Mouse (Mus musculus): ENCODE measurements around the gene Tnfrsf1a. TPM values are rescaled to one million over a fixed set of nuclear protein-coding genes. Genes with fewer than 3 reads are reported as not detected.

The Tnfrsf1a gene
- 94.3 TPM for polyA plus RNA-seq (2014; fragmentation: Illumina TruSeq; extraction: RNeasy Lipid Tissue Mini Kit (QIAGEN cat#74804); ENCODE audit: insufficient read depth, low read depth, low replicate concordance)

DNA sequence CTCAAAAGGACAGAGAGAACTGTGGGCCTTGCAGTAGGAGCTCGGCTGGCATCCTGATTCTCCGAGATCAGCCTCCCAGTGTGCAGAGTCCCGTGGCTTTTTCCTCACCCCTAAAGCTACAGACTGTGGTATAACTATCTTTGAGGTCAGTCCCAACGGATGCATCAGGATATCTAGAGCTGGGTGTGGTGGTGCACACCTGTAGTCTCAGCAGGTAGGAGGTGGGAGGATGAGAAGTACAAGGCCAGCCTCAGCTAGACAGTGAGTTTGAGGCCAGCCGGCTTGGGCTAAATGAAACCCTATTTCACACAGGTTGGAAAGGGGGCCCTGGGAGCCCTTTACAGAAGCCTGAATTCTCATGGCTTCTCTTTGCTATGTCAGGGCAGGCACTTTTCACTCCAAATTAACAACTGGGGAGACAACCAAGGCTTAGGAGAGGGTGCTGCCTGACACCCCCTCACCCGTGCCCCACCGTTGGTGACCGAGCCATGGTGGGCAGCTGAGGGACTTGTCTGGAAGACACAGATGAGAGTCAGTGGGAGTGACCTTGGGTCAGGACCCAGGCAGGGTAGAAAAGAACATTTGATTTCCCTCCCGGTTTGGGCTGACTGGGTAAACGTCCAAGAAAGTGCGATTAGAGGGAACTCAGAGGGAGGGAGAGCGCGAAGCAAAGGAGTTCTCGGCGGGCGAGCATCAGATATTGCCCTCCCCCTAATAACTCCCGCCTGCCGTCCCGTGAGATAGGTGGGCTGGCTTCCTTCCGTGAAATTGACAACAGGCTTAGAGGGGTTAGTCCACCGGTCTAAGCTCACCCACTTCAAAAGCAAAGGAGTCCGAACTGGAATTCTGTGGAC lies at the start of gene Tnfrsf1a:
Gene Tnfrsf1a (plus strand): TSS at position 642 of the 854 bp plus-strand sequence.

GRCm38 (mm10) chr6:125313546-125314230 lies 35.5 kb upstream of the Tnfrsf1a start, which contains the start of gene Ltbr:
Gene Ltbr, minus strand, starts transcription at chr6:125313885.

GRCm38 (mm10) chr6:125320323-125320722 lies 28.8 kb upstream of the Tnfrsf1a start, which contains the start of gene Scnn1a:
Gene Scnn1a, plus strand, starts transcription at chr6:125320659.

GRCm38 (mm10) chr6:125380372-125381360 lies 31.5 kb downstream of the Tnfrsf1a start, which contains the start of gene Plekhg6:
Gene Plekhg6, minus strand, starts transcription at chr6:125380793.

Other genes starting within 250 kb of the Tnfrsf1a start
- gene Nop2, start 217.5 kb upstream of the Tnfrsf1a start, polyA plus RNA-seq (2014; fragmentation: Illumina TruSeq; extraction: RNeasy Lipid Tissue Mini Kit (QIAGEN cat#74804); ENCODE audit: insufficient read depth, low read depth, low replicate concordance), result 11.0 TPM
- 8.6 TPM for gene Iffo1, start 204.1 kb upstream of the Tnfrsf1a start, polyA plus RNA-seq (2014; fragmentation: Illumina TruSeq; extraction: RNeasy Lipid Tissue Mini Kit (QIAGEN cat#74804); ENCODE audit: insufficient read depth, low read depth, low replicate concordance)
- gene Gapdh, start 182.9 kb upstream of the Tnfrsf1a start, polyA plus RNA-seq (2014; fragmentation: Illumina TruSeq; extraction: RNeasy Lipid Tissue Mini Kit (QIAGEN cat#74804); ENCODE audit: insufficient read depth, low read depth, low replicate concordance), result 405 TPM
- 5.2 TPM for gene Ncapd2, start 157.7 kb upstream of the Tnfrsf1a start, polyA plus RNA-seq (2014; fragmentation: Illumina TruSeq; extraction: RNeasy Lipid Tissue Mini Kit (QIAGEN cat#74804); ENCODE audit: insufficient read depth, low read depth, low replicate concordance)
- gene Mrpl51, start 157.6 kb upstream of the Tnfrsf1a start, polyA plus RNA-seq (2014; fragmentation: Illumina TruSeq; extraction: RNeasy Lipid Tissue Mini Kit (QIAGEN cat#74804); ENCODE audit: insufficient read depth, low read depth, low replicate concordance), result 67.2 TPM
- 3.8 TPM for gene Vamp1, start 133.8 kb upstream of the Tnfrsf1a start, polyA plus RNA-seq (2014; fragmentation: Illumina TruSeq; extraction: RNeasy Lipid Tissue Mini Kit (QIAGEN cat#74804); ENCODE audit: insufficient read depth, low read depth, low replicate concordance)
- 20.4 TPM for gene Tapbpl, start 117.5 kb upstream of the Tnfrsf1a start, polyA plus RNA-seq (2014; fragmentation: Illumina TruSeq; extraction: RNeasy Lipid Tissue Mini Kit (QIAGEN cat#74804); ENCODE audit: insufficient read depth, low read depth, low replicate concordance)
- 4.9 TPM for gene Cd27, start 112.4 kb upstream of the Tnfrsf1a start, polyA plus RNA-seq (2014; fragmentation: Illumina TruSeq; extraction: RNeasy Lipid Tissue Mini Kit (QIAGEN cat#74804); ENCODE audit: insufficient read depth, low read depth, low replicate concordance)
- not detected for gene Tuba3a, start 63.3 kb upstream of the Tnfrsf1a start, polyA plus RNA-seq (2014; fragmentation: Illumina TruSeq; extraction: RNeasy Lipid Tissue Mini Kit (QIAGEN cat#74804); ENCODE audit: insufficient read depth, low read depth, low replicate concordance)
- gene Ltbr, start 35.5 kb upstream of the Tnfrsf1a start, polyA plus RNA-seq (2014; fragmentation: Illumina TruSeq; extraction: RNeasy Lipid Tissue Mini Kit (QIAGEN cat#74804); ENCODE audit: insufficient read depth, low read depth, low replicate concordance), result 66.9 TPM
- gene Scnn1a, start 28.7 kb upstream of the Tnfrsf1a start, polyA plus RNA-seq (2014; fragmentation: Illumina TruSeq; extraction: RNeasy Lipid Tissue Mini Kit (QIAGEN cat#74804); ENCODE audit: insufficient read depth, low read depth, low replicate concordance), result 82.4 TPM
- gene Plekhg6, start 31.4 kb downstream of the Tnfrsf1a start, polyA plus RNA-seq (2014; fragmentation: Illumina TruSeq; extraction: RNeasy Lipid Tissue Mini Kit (QIAGEN cat#74804); ENCODE audit: insufficient read depth, low read depth, low replicate concordance), result 0.72 TPM
- 564 TPM for gene Cd9, start 145.4 kb downstream of the Tnfrsf1a start, polyA plus RNA-seq (2014; fragmentation: Illumina TruSeq; extraction: RNeasy Lipid Tissue Mini Kit (QIAGEN cat#74804); ENCODE audit: insufficient read depth, low read depth, low replicate concordance)
- 163 TPM for gene Vwf, start 197.4 kb downstream of the Tnfrsf1a start, polyA plus RNA-seq (2014; fragmentation: Illumina TruSeq; extraction: RNeasy Lipid Tissue Mini Kit (QIAGEN cat#74804); ENCODE audit: insufficient read depth, low read depth, low replicate concordance)